Mouse (Mus musculus): Measurements from ENCODE around the gene Inpp4b. TPM values are rescaled to one million over a fixed set of nuclear protein-coding genes. Genes with fewer than 3 reads are reported as not detected.

Gene Inpp4b
- polyA plus RNA-seq, 2 experiments: 3.4 to 14.0 TPM

DNA sequence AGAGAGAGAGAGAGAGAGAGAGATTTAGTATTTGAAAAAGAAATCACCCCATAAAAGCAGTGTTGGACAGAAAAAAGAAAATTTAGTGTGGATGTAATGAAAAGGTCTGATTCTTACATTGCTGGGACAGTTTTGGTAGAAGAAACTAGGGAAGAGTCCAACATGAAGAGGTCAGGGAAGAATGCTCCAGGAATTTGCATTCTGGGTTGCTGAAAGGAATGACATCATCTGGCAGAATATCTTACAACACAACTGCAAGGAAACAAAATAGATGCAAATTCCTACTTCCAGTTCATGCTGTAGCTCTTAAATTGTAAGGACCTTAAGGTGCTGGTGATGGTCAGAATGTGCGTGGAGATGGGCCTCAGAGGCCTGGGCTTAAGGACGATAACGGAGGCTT, 650.6 kb downstream of the Inpp4b start:
- WGBS: 94% methylated on average over 3 of the region's 3 CpGs

DNA sequence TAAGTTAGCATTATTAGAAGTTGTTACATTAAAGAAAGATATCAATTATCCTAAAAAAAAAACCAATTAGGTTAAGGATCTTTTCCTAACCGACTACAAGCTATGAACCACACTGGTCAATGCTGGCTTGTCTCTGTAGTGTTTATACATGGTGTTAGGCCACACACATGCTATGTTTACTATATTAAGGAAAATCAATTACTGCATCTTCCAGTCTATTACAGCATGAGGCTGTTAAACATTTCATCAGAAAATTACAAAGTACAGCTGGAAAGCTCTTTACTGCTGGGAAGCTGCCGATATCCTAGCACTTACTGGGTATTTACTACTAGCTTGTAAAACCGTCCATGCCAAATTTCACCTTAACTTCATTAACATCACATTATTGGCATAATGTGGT, 653.9 kb downstream of the Inpp4b start:
- Histone ChIP-seq H3K36me3 (ENCODE audit: control insufficient read depth, insufficient read depth, low read length) (no peaks in the 10 kb centered on the region), H3K4me3 (replicated peaks; ENCODE audit: low read length) (no peak overlapping the region), H3K9ac (ENCODE audit: low read depth, low read length, severe bottlenecking) (no peak overlapping the region), H3K4me1 (ENCODE audit: control insufficient read depth, insufficient read depth, low read length) (peaks cover 8% of the 10 kb centered on the region), H3K4me2 (replicated peaks; ENCODE audit: low read depth, low read length, severe bottlenecking) (no peak overlapping the region), H3K27ac (replicated peaks; ENCODE audit: low read depth, low read length) (no peak overlapping the region), H3K9me3 (ENCODE audit: control insufficient read depth, low read length) (no peaks in the 10 kb centered on the region), H3K27me3 (ENCODE audit: control insufficient read depth, insufficient read depth, low read length) (no peaks in the 10 kb centered on the region)
- ATAC-seq (ENCODE audit: low FRiP score, low read depth) (no peak), DNase-seq (ENCODE audit: low spot score) (no peak)
- WGBS: 28% methylated on average over 3 of the region's 3 CpGs
- no peak for TF ChIP-seq POLR2A (IDR thresholded peaks at IDR 0.05; ENCODE audit: borderline replicate concordance, extremely low read depth, insufficient read depth, insufficient read length)

More for the DNA sequence above, 650.6 kb downstream of the Inpp4b start:
- DNase-seq (ENCODE audit: low spot score) (no peak), ATAC-seq (ENCODE audit: low FRiP score, low read depth) (no peak)
- Histone ChIP-seq H3K27ac (replicated peaks; ENCODE audit: low read depth, low read length) (no peak overlapping the region), H3K4me2 (replicated peaks; ENCODE audit: low read depth, low read length, severe bottlenecking) (no peak overlapping the region), H3K4me3 (replicated peaks; ENCODE audit: low read length) (no peak overlapping the region), H3K36me3 (ENCODE audit: control insufficient read depth, insufficient read depth, low read length) (no peaks in the 10 kb centered on the region), H3K9ac (ENCODE audit: low read depth, low read length, severe bottlenecking) (no peak overlapping the region), H3K4me1 (ENCODE audit: control insufficient read depth, insufficient read depth, low read length) (peaks cover 8% of the 10 kb centered on the region), H3K9me3 (ENCODE audit: control insufficient read depth, low read length) (no peaks in the 10 kb centered on the region), H3K27me3 (ENCODE audit: control insufficient read depth, insufficient read depth, low read length) (no peaks in the 10 kb centered on the region)
- no peak for TF ChIP-seq POLR2A (IDR thresholded peaks at IDR 0.05; ENCODE audit: borderline replicate concordance, extremely low read depth, insufficient read depth, insufficient read length)

DNA sequence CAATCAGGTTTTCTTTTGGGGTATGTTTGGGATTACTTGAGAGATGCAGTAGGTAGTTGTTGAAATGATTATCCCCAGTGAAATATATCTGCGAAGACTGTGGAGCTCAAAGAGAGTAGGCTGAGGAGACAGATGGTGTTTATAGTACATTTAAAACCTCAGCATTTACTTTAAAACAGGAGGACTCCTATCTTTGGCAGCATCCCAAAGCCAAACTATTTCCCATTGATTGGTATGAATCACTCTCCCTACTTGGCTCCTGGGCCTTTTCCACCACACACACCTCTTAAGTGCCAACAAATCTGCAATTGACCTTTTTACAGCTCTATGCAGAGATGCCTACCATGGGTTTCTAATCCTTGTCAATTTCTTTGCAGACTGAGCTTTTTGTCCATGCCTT, 654.5 kb downstream of the Inpp4b start:
- H3K9ac ChIP-seq (ENCODE audit: low read depth, low read length, severe bottlenecking): no peak overlapping the region
- no peak overlapping the region for H3K4me3 ChIP-seq (replicated peaks; ENCODE audit: low read length)
- DNase-seq (ENCODE audit: low spot score): peak; percentile 63
- no peak overlapping the region for H3K4me2 ChIP-seq (replicated peaks; ENCODE audit: low read depth, low read length, severe bottlenecking)
- TF ChIP-seq POLR2A (IDR thresholded peaks at IDR 0.05; ENCODE audit: borderline replicate concordance, extremely low read depth, insufficient read depth, insufficient read length): no peak
- no peaks in the 10 kb centered on the region for H3K9me3 ChIP-seq (ENCODE audit: control insufficient read depth, low read length)
- no peaks in the 10 kb centered on the region for H3K36me3 ChIP-seq (ENCODE audit: control insufficient read depth, insufficient read depth, low read length)
- no peak overlapping the region for H3K27ac ChIP-seq (replicated peaks; ENCODE audit: low read depth, low read length)
- peaks cover 8% of the 10 kb centered on the region for H3K4me1 ChIP-seq (ENCODE audit: control insufficient read depth, insufficient read depth, low read length)
- WGBS: 27% methylated on average over 1 of the region's 1 CpGs
- peak; percentile 34; the same call in 1 of the 2 replicates for ATAC-seq (ENCODE audit: low FRiP score, low read depth)
- no peaks in the 10 kb centered on the region for H3K27me3 ChIP-seq (ENCODE audit: control insufficient read depth, insufficient read depth, low read length)

DNA sequence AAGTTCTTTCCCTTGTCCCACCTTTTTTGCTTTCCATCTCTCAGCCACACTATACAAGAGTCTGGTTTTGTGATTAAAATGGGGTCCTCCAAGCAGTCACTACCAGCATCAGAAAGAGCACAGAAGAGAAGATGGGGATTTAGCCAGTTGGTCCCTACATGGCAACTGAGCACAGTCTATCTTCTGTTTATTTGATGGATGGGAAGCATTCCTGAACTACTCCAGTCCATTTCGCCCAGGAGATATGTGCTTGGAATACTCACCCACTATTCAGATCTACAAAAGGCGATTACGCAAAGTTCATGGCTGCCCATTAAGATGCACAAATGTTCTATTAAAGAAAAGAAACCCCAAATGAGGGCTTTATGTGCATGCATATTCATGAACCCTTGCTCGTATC, 661.8 kb downstream of the Inpp4b start:
- WGBS: 95% methylated on average over 4 of the region's 4 CpGs
- Histone ChIP-seq H3K36me3 (ENCODE audit: control insufficient read depth, insufficient read depth, low read length) (no peaks in the 10 kb centered on the region), H3K4me2 (replicated peaks; ENCODE audit: low read depth, low read length, severe bottlenecking) (no peak overlapping the region), H3K9ac (ENCODE audit: low read depth, low read length, severe bottlenecking) (no peak overlapping the region), H3K27me3 (ENCODE audit: control insufficient read depth, insufficient read depth, low read length) (no peaks in the 10 kb centered on the region), H3K4me3 (replicated peaks; ENCODE audit: low read length) (no peak overlapping the region), H3K4me1 (ENCODE audit: control insufficient read depth, insufficient read depth, low read length) (no peaks in the 10 kb centered on the region), H3K9me3 (ENCODE audit: control insufficient read depth, low read length) (no peaks in the 10 kb centered on the region), H3K27ac (replicated peaks; ENCODE audit: low read depth, low read length) (no peak overlapping the region)
- ATAC-seq (ENCODE audit: low FRiP score, low read depth) (no peak), DNase-seq (ENCODE audit: low spot score) (no peak)
- no peak for TF ChIP-seq POLR2A (IDR thresholded peaks at IDR 0.05; ENCODE audit: borderline replicate concordance, extremely low read depth, insufficient read depth, insufficient read length)

DNA sequence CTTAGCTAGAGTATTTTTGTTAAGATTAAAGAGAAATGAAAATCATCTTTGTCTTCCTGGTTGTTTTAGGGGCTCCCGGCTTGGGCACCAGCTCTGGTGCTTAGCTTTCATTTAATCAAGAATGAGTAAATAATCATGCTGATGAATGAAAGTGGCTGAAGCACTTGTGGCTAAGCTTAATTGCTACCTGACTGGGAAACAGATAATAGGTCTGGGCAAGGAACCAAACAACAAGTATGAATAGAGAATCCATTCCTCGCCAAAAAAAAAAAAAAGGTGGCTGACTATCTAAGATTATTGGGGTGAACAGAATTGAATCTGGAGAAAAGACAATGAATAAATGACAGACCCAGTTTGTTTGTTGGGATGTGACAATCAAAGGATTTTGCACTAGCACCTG, 663.1 kb downstream of the Inpp4b start:
- DNase-seq (ENCODE audit: low spot score) (no peak), ATAC-seq (ENCODE audit: low FRiP score, low read depth) (no peak)
- Histone ChIP-seq H3K27me3 (ENCODE audit: control insufficient read depth, insufficient read depth, low read length) (no peaks in the 10 kb centered on the region), H3K9me3 (ENCODE audit: control insufficient read depth, low read length) (no peaks in the 10 kb centered on the region), H3K4me3 (replicated peaks; ENCODE audit: low read length) (no peak overlapping the region), H3K36me3 (ENCODE audit: control insufficient read depth, insufficient read depth, low read length) (no peaks in the 10 kb centered on the region), H3K27ac (replicated peaks; ENCODE audit: low read depth, low read length) (no peak overlapping the region), H3K4me2 (replicated peaks; ENCODE audit: low read depth, low read length, severe bottlenecking) (no peak overlapping the region), H3K4me1 (ENCODE audit: control insufficient read depth, insufficient read depth, low read length) (no peaks in the 10 kb centered on the region), H3K9ac (ENCODE audit: low read depth, low read length, severe bottlenecking) (no peak overlapping the region)
- WGBS: 87% methylated on average over 2 of the region's 2 CpGs
- no peak for TF ChIP-seq POLR2A (IDR thresholded peaks at IDR 0.05; ENCODE audit: borderline replicate concordance, extremely low read depth, insufficient read depth, insufficient read length)

DNA sequence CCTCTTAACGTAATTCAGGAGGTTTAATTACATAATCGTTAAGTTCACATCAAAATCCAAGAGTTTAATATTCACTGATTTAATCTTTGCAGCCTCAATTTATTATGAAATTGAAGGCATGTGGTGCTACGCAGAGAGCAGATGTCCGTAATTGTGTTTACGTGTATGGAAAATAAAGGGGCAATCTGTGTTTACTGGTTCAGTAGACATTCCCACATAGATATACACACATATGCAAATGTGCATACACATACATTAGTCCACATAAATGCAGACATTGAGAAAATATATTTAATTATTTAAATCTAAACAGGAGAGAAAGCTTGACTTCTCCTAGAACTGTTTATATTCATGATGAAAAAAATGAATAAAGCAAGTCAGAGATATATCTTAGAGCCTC, 675.4 kb downstream of the Inpp4b start:
- no peaks in the 10 kb centered on the region for H3K9me3 ChIP-seq (ENCODE audit: control insufficient read depth, low read length)
- H3K27me3 ChIP-seq (ENCODE audit: control insufficient read depth, insufficient read depth, low read length): no peaks in the 10 kb centered on the region
- WGBS: 56% methylated on average over 5 of the region's 5 CpGs
- H3K4me1 ChIP-seq (ENCODE audit: control insufficient read depth, insufficient read depth, low read length): no peaks in the 10 kb centered on the region
- H3K27ac ChIP-seq (replicated peaks; ENCODE audit: low read depth, low read length): no peak overlapping the region
- no peak overlapping the region for H3K4me2 ChIP-seq (replicated peaks; ENCODE audit: low read depth, low read length, severe bottlenecking)
- ATAC-seq (ENCODE audit: low FRiP score, low read depth): no peak
- no peak for TF ChIP-seq POLR2A (IDR thresholded peaks at IDR 0.05; ENCODE audit: borderline replicate concordance, extremely low read depth, insufficient read depth, insufficient read length)
- no peaks in the 10 kb centered on the region for H3K36me3 ChIP-seq (ENCODE audit: control insufficient read depth, insufficient read depth, low read length)
- H3K4me3 ChIP-seq (replicated peaks; ENCODE audit: low read length): no peak overlapping the region
- no peak for DNase-seq (ENCODE audit: low spot score)
- H3K9ac ChIP-seq (ENCODE audit: low read depth, low read length, severe bottlenecking): no peak overlapping the region
